Mouse (Mus musculus) common myeloid progenitor, adult 5-6 weeks (primary cell): Measurements from ENCODE around the gene Gnptg. TPM values are rescaled to one million over a fixed set of nuclear protein-coding genes. Genes with fewer than 3 reads are reported as not detected.

Experiments
- ATAC-seq: replicated peaks from 2 replicates; pipeline ENCODE4 v1.8.0; 2016; ENCODE audit warnings: low read depth, mild to moderate bottlenecking, moderate TSS enrichment, inconsistent platforms; ENCODE audit not compliant: poor library complexity, severe bottlenecking
- total RNA-seq: library from RNA; stranded (forward); fragments of 200-1000, 187-1606 nt; gene quantifications from 2 replicates; pipeline ENCODE4 v1.2.3, GENCODE M21; 2017

Gene Gnptg
- total RNA-seq, 1 experiment from 2014 or later = 14.3 TPM

DNA sequence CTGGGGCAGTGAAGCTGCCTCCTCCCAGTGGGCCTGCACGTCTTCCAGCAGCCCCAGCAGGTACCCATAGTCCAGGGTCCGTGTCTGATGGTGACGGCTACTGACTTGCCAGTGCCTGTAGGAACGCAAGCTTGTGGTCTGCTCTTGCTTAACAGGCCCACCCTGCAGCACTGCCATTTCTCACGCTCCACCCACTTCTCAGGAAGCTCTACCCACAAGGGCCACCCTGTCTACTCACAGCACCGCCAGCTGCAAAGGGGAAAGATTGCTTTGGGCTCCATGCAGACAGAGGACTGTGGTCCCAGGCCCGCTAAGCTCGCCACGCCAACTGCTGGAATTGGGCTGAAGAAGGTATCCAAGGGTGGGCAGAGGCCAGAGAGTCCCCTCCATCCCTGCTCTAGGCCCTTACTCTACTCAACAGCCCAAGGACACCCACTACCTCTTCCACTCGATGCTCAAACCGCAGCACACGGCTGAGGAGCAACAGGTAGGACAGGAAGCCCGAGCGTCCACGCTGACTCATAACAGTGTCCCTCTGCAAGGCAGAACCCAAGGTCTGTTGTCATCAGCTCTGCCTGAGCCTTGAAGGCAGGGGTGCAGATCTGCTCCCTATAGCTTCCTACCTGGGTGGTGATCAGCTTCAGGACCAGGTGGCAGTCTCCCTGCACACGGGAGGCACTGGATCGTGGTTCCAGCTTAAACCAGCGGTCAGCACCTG, 8.3 kb upstream of the Gnptg start:
- peak; percentile 94 for ATAC-seq

DNA sequence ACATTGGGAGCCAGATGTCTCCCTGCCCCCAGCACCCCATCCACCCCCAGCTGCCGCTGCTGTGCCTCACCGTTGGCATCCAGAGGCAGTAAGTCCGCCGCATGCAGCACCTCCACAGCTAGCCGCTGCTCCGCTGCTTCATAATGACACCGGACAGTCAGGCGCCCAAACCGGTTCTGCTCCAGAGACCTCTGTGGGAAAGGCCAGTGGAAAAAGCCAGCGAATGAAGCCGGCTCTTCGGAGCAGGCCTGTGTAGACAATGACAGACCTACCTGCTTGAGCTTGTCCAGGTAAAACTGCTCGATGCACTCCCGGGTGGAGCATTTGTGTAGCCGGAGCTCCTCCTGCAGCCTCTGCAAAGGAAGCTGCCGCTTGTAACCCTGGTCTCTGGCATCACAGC, 4.3 kb upstream of the Gnptg start:
- ATAC-seq = no peak

DNA sequence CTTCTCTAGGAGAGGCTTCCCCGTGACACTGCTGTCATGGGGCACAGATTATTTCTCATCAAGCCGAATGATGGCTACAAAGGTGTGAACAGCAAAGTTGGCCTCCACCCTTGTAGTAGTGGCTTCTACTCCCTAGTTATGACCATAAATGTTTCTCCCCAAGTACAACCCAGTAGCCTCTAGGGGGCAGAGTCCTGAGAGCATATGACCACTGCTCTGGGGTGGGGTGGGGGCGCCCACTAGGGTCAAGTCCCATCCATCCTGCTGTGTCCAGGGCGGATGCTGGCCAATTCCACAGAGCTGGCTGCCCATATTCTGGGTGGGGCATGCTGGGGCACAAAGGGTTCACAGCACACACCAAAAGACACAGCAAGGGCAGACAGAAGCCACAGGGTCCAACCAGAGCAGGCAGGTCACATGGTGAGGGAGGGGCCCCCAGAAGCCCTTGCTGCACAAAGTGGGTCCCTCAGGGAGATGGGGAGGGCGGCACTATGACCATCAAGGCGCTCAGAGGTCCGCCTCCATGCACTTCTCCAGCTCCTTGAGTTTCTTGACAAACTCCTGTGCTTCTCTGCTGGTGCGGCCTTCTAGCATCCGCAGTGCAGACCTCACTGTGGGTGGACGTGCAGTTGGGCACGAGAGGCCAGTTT, 3.3 kb upstream of the Gnptg start:
- no peak for ATAC-seq

- no peak for ATAC-seq
Observed at GRCm38 (mm10) chr17:25235635-25236034, 4.3 kb downstream of the Gnptg start.

GRCm38 (mm10) chr17:25231621-25232020, 8.3 kb downstream of the Gnptg start:
- ATAC-seq = peak; percentile 23; the same call in 1 of the 2 replicates

DNA sequence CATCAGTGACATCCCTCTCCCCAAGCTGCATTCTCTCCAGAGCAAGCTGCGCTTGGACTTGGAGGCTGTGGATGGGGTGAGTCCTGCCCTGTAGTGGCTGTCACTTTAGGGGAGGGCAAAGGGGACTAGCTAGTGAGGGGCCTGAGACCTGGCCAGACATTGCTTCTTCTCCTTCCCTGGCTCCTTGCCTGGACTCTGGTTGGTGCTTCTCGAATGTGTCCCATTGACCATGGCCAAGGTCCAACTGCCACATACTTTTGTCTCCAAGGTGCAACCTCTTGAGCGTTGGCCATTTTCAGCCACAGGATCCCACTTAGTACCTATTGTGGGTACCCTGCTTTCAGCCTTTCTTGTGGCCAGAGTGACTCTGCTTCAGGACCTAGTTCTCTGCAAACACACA, 9.2 kb downstream of the Gnptg start:
- ATAC-seq = no peak

GRCm38 (mm10) chr17:25230014-25230655, 9.8 kb downstream of the Gnptg start:
- ATAC-seq = 0 out of 2 replicates have a peak, but pooled peaks have one; percentile 43

- no peak for ATAC-seq
Observed at GRCm38 (mm10) chr17:25227991-25228390, 11.9 kb downstream of the Gnptg start.

DNA sequence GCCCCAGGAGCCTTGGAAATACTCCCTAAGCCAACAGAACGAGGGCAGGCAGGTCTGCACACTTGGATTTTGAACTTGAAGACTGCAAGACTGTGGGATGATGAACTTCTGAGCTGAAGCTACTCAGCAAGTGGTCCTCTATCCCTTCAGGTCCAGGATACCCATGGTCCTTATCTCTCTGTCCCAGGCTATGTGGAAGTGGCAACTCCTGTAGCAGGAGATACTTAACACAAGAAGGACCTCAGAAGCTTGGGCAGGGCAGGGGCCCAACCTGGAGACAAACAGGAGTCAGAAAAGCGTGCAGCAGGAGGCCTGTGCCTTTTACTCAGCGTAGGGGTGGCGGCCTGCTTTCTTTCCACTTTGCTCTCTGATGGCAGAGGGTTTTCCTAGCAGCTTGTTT, 14.3 kb downstream of the Gnptg start:
- no peak for ATAC-seq

GRCm38 (mm10) chr17:25224586-25225222, 15.2 kb downstream of the Gnptg start:
- no peak for ATAC-seq

- peak; percentile 40 for ATAC-seq
Observed at GRCm38 (mm10) chr17:25222951-25223601, 16.8 kb downstream of the Gnptg start.

DNA sequence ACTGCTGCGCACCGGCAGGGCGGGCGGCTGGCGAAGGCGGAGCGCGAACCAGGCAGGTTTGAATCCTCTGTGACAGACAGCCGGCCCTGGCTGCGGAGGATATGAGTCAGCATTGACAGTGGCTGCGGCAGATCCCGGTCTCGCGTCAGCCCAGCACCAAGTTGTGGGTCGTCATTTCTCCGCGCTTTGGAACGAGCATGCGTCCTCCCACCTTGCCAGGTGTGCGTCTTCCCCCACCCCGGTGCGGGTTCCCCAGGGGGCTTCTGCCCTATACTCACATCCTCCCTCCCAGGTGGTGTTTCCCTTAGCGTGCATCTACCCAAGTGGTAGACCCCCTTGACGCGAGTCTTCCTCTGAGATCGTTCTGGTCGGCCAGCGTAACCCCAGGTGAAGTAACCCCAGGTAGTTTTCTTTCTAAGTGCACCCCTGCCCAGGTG, 17.4 kb downstream of the Gnptg start:
- ATAC-seq = peak; percentile 82

GRCm38 (mm10) chr17:25221821-25222503, 18.0 kb downstream of the Gnptg start:
- peak; percentile 37 for ATAC-seq

- ATAC-seq = no peak
Observed at GRCm38 (mm10) chr17:25220746-25221145, 19.2 kb downstream of the Gnptg start.

GRCm38 (mm10) chr17:25219492-25220295, 20.2 kb downstream of the Gnptg start:
- no peak for ATAC-seq

DNA sequence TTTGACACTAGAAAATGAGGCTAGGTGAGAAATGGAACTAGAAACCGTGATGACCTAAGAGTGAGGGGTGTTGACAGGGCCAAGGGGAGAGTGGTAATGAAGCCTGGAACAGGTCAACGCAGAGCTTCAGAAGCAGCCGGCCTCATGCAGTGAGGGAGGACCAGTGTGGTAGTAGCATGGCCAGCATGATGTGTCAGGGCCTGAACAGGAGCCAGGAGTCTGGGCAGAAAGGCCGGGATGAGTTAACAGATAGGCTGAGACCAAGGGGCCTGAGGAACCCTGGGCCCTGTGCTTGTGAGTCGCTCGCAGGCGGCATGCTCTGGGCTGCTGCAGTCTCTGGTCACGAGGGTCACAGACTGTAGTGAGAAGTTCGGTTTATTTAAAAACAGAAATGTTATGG, 21.0 kb downstream of the Gnptg start:
- ATAC-seq = no peak

DNA sequence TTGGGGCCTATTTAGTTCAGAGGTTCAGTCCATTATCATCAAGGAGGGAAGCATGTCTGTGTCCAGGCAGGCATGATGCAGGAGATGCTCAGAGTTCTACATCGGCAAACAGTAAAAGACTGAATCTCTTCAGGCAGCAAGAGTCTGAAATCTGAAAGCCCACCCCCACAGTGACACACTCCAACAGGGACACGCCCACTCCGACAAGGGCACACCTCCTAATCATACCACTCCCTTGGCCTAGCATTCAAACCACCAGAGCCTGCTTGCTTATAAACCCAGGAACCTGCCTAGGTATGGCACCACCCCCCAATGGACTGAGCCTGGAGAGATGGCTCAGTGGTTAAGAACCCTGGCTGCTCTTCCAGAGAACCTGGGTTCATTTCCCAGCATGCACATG, 24.5 kb downstream of the Gnptg start:
- ATAC-seq = no peak

DNA sequence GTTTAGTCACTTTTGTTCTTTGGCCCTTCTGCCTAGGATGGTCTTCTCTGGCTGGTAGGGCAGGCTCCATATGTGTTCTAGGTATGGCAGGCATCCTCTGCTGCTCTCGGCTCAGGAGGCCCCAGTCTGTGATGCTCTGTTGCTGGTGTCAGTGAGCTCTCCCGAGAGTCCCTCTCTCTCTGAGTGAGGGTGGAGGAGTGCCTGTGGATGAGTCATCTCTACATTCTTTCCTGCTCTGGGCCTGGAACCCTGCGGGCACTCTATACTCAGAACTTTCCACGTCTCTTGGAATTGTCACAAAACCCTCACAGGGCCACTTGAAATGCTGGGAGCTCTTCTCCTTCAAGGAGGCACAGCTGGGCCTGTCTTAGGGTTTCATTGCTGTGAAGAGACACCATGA, 28.2 kb downstream of the Gnptg start:
- ATAC-seq = no peak
